Mouse (Mus musculus) neural tube, embryonic 14.5 days (tissue): ENCODE results near the gene Ap2a1. TPM values are rescaled to one million over a fixed set of nuclear protein-coding genes. Genes with fewer than 3 reads are reported as not detected.

Experiments used
- ATAC-seq: fragments of 200-750 bp; cut with Nextera tagmentation; 2 replicates; pipeline ENCODE4 v1.8.0; 2017; ENCODE audit warnings: low read depth, mild to moderate bottlenecking, moderate TSS enrichment, moderate library complexity
- H3K27ac ChIP-seq: fragments of 300-500 bp; sonication (generic); 2 replicates; pipeline ENCODE4 v1.5.1; 2014; ENCODE audit warnings: low read depth, mild to moderate bottlenecking, control low read depth, low read length, moderate library complexity, mixed read lengths
- H3K27me3 ChIP-seq: fragments of 300-500 bp; sonication (generic); 2 replicates; pipeline ENCODE4 v1.6.1; 2014; ENCODE audit warnings: low read length; ENCODE audit not compliant: control insufficient read depth, insufficient read depth
- H3K36me3 ChIP-seq: fragments of 300-500 bp; sonication (generic); 2 replicates; pipeline ENCODE4 v1.6.1; 2014; ENCODE audit warnings: low read length, mixed read lengths; ENCODE audit not compliant: control insufficient read depth, insufficient read depth
- H3K4me1 ChIP-seq: fragments of 300-500 bp; sonication (generic); 2 replicates; pipeline ENCODE4 v1.6.1; 2014; ENCODE audit warnings: low read length; ENCODE audit not compliant: control insufficient read depth, insufficient read depth
- H3K4me2 ChIP-seq: fragments of 300-500 bp; sonication (generic); 2 replicates; pipeline ENCODE4 v1.6.1; 2014; ENCODE audit warnings: mild to moderate bottlenecking, low read depth, low read length, control low read depth
- H3K4me3 ChIP-seq: fragments of 300-500 bp; sonication (generic); 2 replicates; pipeline ENCODE4 v1.5.1; 2014; ENCODE audit warnings: low read depth, low read length, control low read depth, mixed read lengths
- H3K9ac ChIP-seq: fragments of 300-500 bp; sonication (generic); replicated peaks from 2 replicates; pipeline ENCODE4 v1.6.1; 2014; ENCODE audit warnings: low read depth, mild to moderate bottlenecking, control low read depth, low read length, mixed read lengths
- H3K9me3 ChIP-seq: fragments of 300-500 bp; sonication (generic); 2 replicates; pipeline ENCODE4 v1.6.1; 2016; ENCODE audit warnings: low read length; ENCODE audit not compliant: control insufficient read depth
- WGBS: fragments of 180-500 bp; shearing (Covaris S2); extraction: QIAGEN DNeasy Blood & Tissue Kit; methylation state at CpG from one replicate; pipeline ENCODE4 v1.1.7; 2014; 5-methylcytosine and 5-hydroxymethylcytosine counted together
- polyA plus RNA-seq: library from polyadenylated mRNA; unstranded; fragments of >200 nt; fragmentation: Nextera tagmentation; extraction: Ambion mirVana; gene quantifications from 2 replicates; pipeline ENCODE4 v1.2.1, GENCODE M21; 2014

Gene Ap2a1
- polyA plus RNA-seq, 1 experiment from 2014 or later: 128 TPM

- Histone ChIP-seq H3K4me2 (no peak overlapping the region), H3K4me1 (peaks cover 2% of the 10 kb centered on the region; the same call in 1 of the 2 replicates), H3K27ac (no peak overlapping the region), H3K4me3 (no peak overlapping the region), H3K27me3 (no peaks in the 10 kb centered on the region), H3K9me3 (no peaks in the 10 kb centered on the region), H3K36me3 (peaks cover 26% of the 10 kb centered on the region), H3K9ac (no peak overlapping the region)
- no peak for ATAC-seq
- WGBS: 83% methylated on average over 7 of the region's 7 CpGs
Observed at GRCm38 (mm10) chr7:44965975-44966374, 36.7 kb upstream of the Ap2a1 start.

GRCm38 (mm10) chr7:44964990-44965389 lies 35.7 kb upstream of the Ap2a1 start:
- H3K27me3 ChIP-seq: no peaks in the 10 kb centered on the region
- no peak overlapping the region for H3K4me2 ChIP-seq
- H3K9me3 ChIP-seq: no peaks in the 10 kb centered on the region
- ATAC-seq: no peak
- H3K9ac ChIP-seq: no peak overlapping the region
- WGBS: 97% methylated on average over 13 of the region's 13 CpGs
- H3K27ac ChIP-seq: no peak overlapping the region
- H3K4me3 ChIP-seq: no peak overlapping the region
- no peaks in the 10 kb centered on the region for H3K4me1 ChIP-seq
- H3K36me3 ChIP-seq: peaks cover 31% of the 10 kb centered on the region

GRCm38 (mm10) chr7:44962831-44963230 lies 33.5 kb upstream of the Ap2a1 start:
- Histone ChIP-seq H3K27ac (no peak overlapping the region), H3K9me3 (no peaks in the 10 kb centered on the region), H3K9ac (no peak overlapping the region), H3K4me2 (no peak overlapping the region), H3K36me3 (peaks cover 39% of the 10 kb centered on the region), H3K4me3 (no peak overlapping the region), H3K4me1 (no peaks in the 10 kb centered on the region), H3K27me3 (no peaks in the 10 kb centered on the region)
- no peak for ATAC-seq
- WGBS: 95% methylated on average over 5 of the region's 5 CpGs

GRCm38 (mm10) chr7:44962337-44962736 lies 33.0 kb upstream of the Ap2a1 start:
- H3K4me1 ChIP-seq: no peaks in the 10 kb centered on the region
- H3K27ac ChIP-seq: no peak overlapping the region
- H3K36me3 ChIP-seq: peaks cover 39% of the 10 kb centered on the region
- H3K27me3 ChIP-seq: no peaks in the 10 kb centered on the region
- 85% methylated on average over 8 of the region's 8 CpGs for WGBS
- no peaks in the 10 kb centered on the region for H3K9me3 ChIP-seq
- no peak overlapping the region for H3K4me2 ChIP-seq
- H3K4me3 ChIP-seq: no peak overlapping the region
- ATAC-seq: no peak
- H3K9ac ChIP-seq: no peak overlapping the region

GRCm38 (mm10) chr7:44960512-44960910 lies 31.2 kb upstream of the Ap2a1 start:
- no peak overlapping the region for H3K4me2 ChIP-seq
- H3K27ac ChIP-seq: no peak overlapping the region
- H3K4me3 ChIP-seq: no peak overlapping the region
- H3K36me3 ChIP-seq: peaks cover 32% of the 10 kb centered on the region
- ATAC-seq: no peak
- H3K4me1 ChIP-seq: 0 out of 2 replicates have a peak, but pooled peaks cover 2% of the 10 kb centered on the region
- no peak overlapping the region for H3K9ac ChIP-seq
- no peaks in the 10 kb centered on the region for H3K27me3 ChIP-seq
- H3K9me3 ChIP-seq: no peaks in the 10 kb centered on the region
- 92% methylated on average over 13 of the region's 13 CpGs for WGBS

GRCm38 (mm10) chr7:44959874-44960511 lies 30.7 kb upstream of the Ap2a1 start:
- Histone ChIP-seq H3K4me1 (0 out of 2 replicates have a peak, but pooled peaks cover 2% of the 10 kb centered on the region), H3K9me3 (no peaks in the 10 kb centered on the region), H3K36me3 (peaks cover 32% of the 10 kb centered on the region), H3K4me2 (no peak overlapping the region), H3K27me3 (no peaks in the 10 kb centered on the region), H3K9ac (no peak overlapping the region), H3K27ac (no peak overlapping the region), H3K4me3 (no peak overlapping the region)
- WGBS: 92% methylated on average over 10 of the region's 10 CpGs
- ATAC-seq: no peak

GRCm38 (mm10) chr7:44959281-44959680 lies 30.0 kb upstream of the Ap2a1 start:
- Histone ChIP-seq H3K27me3 (no peaks in the 10 kb centered on the region), H3K9me3 (no peaks in the 10 kb centered on the region), H3K4me3 (no peak overlapping the region), H3K4me2 (no peak overlapping the region), H3K27ac (no peak overlapping the region), H3K36me3 (peaks cover 32% of the 10 kb centered on the region), H3K4me1 (0 out of 2 replicates have a peak, but pooled peaks cover 2% of the 10 kb centered on the region), H3K9ac (no peak overlapping the region)
- ATAC-seq: no peak
- 93% methylated on average over 8 of the region's 8 CpGs for WGBS

GRCm38 (mm10) chr7:44958208-44958607 lies 28.9 kb upstream of the Ap2a1 start:
- Histone ChIP-seq H3K27me3 (no peaks in the 10 kb centered on the region), H3K9me3 (no peaks in the 10 kb centered on the region), H3K27ac (no peak overlapping the region), H3K4me2 (no peak overlapping the region), H3K4me3 (no peak overlapping the region), H3K9ac (no peak overlapping the region), H3K36me3 (peaks cover 28% of the 10 kb centered on the region), H3K4me1 (0 out of 2 replicates have a peak, but pooled peaks cover 2% of the 10 kb centered on the region)
- ATAC-seq: no peak
- 56% methylated on average over 7 of the region's 7 CpGs for WGBS

- Histone ChIP-seq H3K4me3 (no peak overlapping the region), H3K9me3 (no peaks in the 10 kb centered on the region), H3K27me3 (peaks cover 2% of the 10 kb centered on the region), H3K36me3 (peaks cover 23% of the 10 kb centered on the region), H3K27ac (no peak overlapping the region), H3K9ac (0 out of 2 replicates have a peak overlapping the region, but pooled peaks have one; percentile 7), H3K4me1 (0 out of 2 replicates have a peak, but pooled peaks cover 4% of the 10 kb centered on the region), H3K4me2 (no peak overlapping the region)
- WGBS: 70% methylated on average over 20 of the region's 20 CpGs
- no peak; the same call in 1 of the 2 replicates for ATAC-seq
Observed at GRCm38 (mm10) chr7:44957183-44957835, 28.0 kb upstream of the Ap2a1 start.
